Mouse (Mus musculus) neural tube, embryonic 15.5 days (tissue): ENCODE measurements at regions not wholly inside any gene's neighbourhood (a gene's known extent, or its start where the extent isn't known, plus 50 kb on each side); places are given as distances from the start of the nearest gene placed in this dataset.

Experiments used
- ATAC-seq: fragments of 200-750 bp; cut with Nextera tagmentation; 2 replicates; pipeline ENCODE4 v1.8.0; 2017; ENCODE audit warnings: mild to moderate bottlenecking, moderate TSS enrichment, moderate library complexity; ENCODE audit not compliant: low FRiP score
- H3K27ac ChIP-seq: fragments of 300-500 bp; sonication (generic); replicated peaks from 2 replicates; pipeline ENCODE4 v1.5.1; 2015; ENCODE audit warnings: mild to moderate bottlenecking, inconsistent platforms
- H3K27me3 ChIP-seq: fragments of 300-500 bp; sonication (generic); replicated peaks from 2 replicates; pipeline ENCODE4 v1.6.1; 2015; ENCODE audit warnings: inconsistent platforms
- H3K36me3 ChIP-seq: fragments of 300-500 bp; sonication (generic); 2 replicates; pipeline ENCODE4 v1.6.1; 2015; ENCODE audit warnings: inconsistent platforms
- H3K4me1 ChIP-seq: fragments of 300-500 bp; sonication (generic); 2 replicates; pipeline ENCODE4 v1.6.1; 2015; ENCODE audit warnings: inconsistent platforms
- H3K4me2 ChIP-seq: fragments of 300-500 bp; sonication (generic); 2 replicates; pipeline ENCODE4 v1.6.1; 2015; ENCODE audit warnings: inconsistent platforms, mild to moderate bottlenecking, moderate library complexity
- H3K4me3 ChIP-seq: fragments of 300-500 bp; sonication (generic); replicated peaks from 2 replicates; pipeline ENCODE4 v1.5.1; 2015; ENCODE audit warnings: mild to moderate bottlenecking, inconsistent platforms
- H3K9ac ChIP-seq: fragments of 300-500 bp; sonication (generic); replicated peaks from 2 replicates; pipeline ENCODE4 v1.6.1; 2015; ENCODE audit warnings: mild to moderate bottlenecking, inconsistent platforms
- H3K9me3 ChIP-seq: fragments of 300-500 bp; sonication (generic); replicated peaks from 2 replicates; pipeline ENCODE4 v1.6.1; 2016; ENCODE audit warnings: inconsistent platforms
- WGBS: fragments of 180-500 bp; shearing (Covaris S2); methylation state at CpG from one replicate; pipeline ENCODE4 v1.1.7; 2015; ENCODE audit warnings: mixed read lengths; 5-methylcytosine and 5-hydroxymethylcytosine counted together

- Histone ChIP-seq H3K27ac (no peak overlapping the region), H3K27me3 (no peaks in the 10 kb centered on the region), H3K4me1 (no peaks in the 10 kb centered on the region), H3K9me3 (no peaks in the 10 kb centered on the region), H3K4me2 (no peak overlapping the region), H3K4me3 (no peak overlapping the region), H3K36me3 (no peaks in the 10 kb centered on the region), H3K9ac (no peak overlapping the region)
- no peak for ATAC-seq
- WGBS, result 86% methylated on average over 5 of the region's 5 CpGs
Measured at GRCm38 (mm10) chr16:58194619-58195497, 213.4 kb upstream of the Dcbld2 start.

DNA sequence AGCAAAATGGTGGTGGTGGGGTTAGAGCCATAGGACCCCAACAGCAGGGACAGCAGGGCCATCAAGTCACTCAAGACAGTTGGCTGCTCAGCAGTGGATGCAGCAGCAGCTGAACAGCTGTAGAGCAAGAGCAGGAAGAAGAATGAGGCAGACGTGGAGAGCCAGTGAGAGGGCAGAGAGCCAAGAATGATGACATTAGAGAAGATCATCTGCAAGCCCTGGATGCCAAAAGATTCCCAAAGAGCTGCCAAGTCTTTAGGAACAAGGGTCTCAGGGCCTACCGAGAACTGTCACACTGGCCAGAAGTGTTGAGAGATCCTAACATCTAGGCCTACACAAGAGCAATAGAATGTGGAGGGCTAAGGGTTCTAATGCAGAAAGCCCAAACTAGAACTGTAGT, 196.4 kb upstream of the Dcbld2 start:
- no peak overlapping the region for H3K9ac ChIP-seq
- no peak overlapping the region for H3K4me2 ChIP-seq
- H3K4me3 ChIP-seq, result no peak overlapping the region
- no peaks in the 10 kb centered on the region for H3K27me3 ChIP-seq
- no peak for ATAC-seq
- H3K4me1 ChIP-seq, result no peaks in the 10 kb centered on the region
- no peaks in the 10 kb centered on the region for H3K9me3 ChIP-seq
- H3K27ac ChIP-seq, result no peak overlapping the region
- WGBS, result 83% methylated on average over 2 of the region's 2 CpGs
- H3K36me3 ChIP-seq, result no peaks in the 10 kb centered on the region

DNA sequence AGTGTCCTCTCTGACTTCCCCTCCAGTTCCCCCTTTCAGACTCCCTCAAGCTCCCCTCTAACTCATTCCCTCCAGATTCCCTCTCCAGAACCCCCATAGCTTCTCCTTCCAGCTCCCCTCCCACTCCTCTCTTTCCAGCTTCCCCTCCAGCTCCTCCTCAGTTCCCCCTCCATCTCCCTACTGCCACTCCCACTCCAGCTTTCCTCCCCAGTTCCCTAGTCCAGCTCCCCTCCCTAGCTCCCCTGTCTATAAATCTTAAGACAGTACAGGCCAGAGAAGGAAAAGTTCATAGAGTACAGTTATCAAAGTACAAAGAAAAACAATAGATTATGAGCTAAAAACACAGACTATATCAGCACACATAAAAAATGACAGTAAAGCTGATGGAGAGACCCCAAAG, 173.6 kb upstream of the Dcbld2 start:
- no peaks in the 10 kb centered on the region for H3K27me3 ChIP-seq
- no peak overlapping the region for H3K4me2 ChIP-seq
- H3K9me3 ChIP-seq, result no peaks in the 10 kb centered on the region
- no peaks in the 10 kb centered on the region for H3K36me3 ChIP-seq
- no peak for ATAC-seq
- H3K27ac ChIP-seq, result no peak overlapping the region
- no peaks in the 10 kb centered on the region for H3K4me1 ChIP-seq
- H3K9ac ChIP-seq, result no peak overlapping the region
- no peak overlapping the region for H3K4me3 ChIP-seq

DNA sequence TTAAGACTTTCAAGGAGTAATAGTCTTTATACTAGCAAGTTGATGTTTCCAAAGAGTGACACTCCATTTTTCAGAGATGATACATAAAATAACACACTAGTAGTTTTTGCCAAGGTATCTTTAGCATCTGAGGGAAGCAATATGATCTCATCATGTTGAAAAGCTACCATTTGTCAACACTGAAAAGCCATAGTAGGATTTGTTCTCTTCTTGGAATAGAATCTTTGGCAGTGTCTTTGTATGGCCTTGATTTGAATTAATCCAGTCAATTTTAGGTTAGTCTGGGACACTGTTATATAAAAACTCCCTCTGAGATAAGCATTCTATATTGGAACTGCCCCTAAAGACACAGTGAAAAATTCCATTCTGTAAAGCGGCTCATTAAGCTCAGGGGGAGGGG, 171.4 kb upstream of the Dcbld2 start:
- Histone ChIP-seq H3K36me3 (no peaks in the 10 kb centered on the region), H3K9ac (no peak overlapping the region), H3K4me1 (no peaks in the 10 kb centered on the region), H3K4me3 (no peak overlapping the region), H3K9me3 (no peaks in the 10 kb centered on the region), H3K27ac (no peak overlapping the region), H3K27me3 (no peaks in the 10 kb centered on the region), H3K4me2 (no peak overlapping the region)
- no peak for ATAC-seq
- 88% methylated on average over 1 of the region's 1 CpGs for WGBS

DNA sequence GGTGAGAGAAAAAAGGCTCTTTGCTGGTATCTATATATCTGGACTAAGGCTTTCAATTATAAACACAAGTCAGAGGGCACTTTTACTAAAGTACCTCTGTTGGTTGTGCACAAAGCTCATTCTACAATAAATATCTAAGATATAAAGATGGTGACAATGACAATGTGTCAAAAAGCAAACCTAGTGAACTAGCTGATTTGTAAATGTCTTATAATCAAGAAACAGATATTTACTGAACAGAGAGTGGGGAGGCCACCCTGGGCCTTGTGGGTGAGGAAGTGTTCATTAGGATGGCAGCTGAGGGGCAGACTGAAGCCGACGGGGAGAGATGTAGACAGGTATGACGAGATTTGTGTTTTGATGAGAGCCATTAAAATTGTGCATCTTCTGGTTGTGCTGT, 132.0 kb upstream of the Dcbld2 start:
- Histone ChIP-seq H3K4me3 (no peak overlapping the region), H3K36me3 (no peaks in the 10 kb centered on the region), H3K27me3 (no peaks in the 10 kb centered on the region), H3K27ac (no peak overlapping the region), H3K4me2 (no peak overlapping the region), H3K4me1 (no peaks in the 10 kb centered on the region), H3K9ac (no peak overlapping the region), H3K9me3 (no peaks in the 10 kb centered on the region)
- ATAC-seq, result no peak
- 88% methylated on average over 3 of the region's 3 CpGs for WGBS

DNA sequence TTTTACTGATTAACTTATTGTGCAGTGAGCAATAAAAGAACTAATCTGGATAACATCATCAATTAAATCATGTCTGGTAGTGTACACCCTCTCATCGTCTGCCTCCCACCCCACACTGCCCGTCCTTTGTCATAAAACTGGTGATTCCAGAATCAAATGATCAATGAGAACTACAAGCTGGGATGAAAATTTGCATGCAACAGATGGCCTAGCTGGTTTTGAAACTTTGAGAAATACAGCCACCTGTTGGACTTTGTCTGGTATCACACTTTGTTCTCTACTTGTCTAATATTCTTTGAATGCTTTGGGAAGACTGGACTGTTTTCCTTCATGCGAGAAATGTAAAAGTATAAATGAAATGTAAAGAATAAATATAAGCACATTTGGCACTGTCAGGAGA, 126.8 kb upstream of the Dcbld2 start:
- Histone ChIP-seq H3K4me1 (no peaks in the 10 kb centered on the region), H3K4me3 (no peak overlapping the region), H3K4me2 (no peak overlapping the region), H3K27me3 (no peaks in the 10 kb centered on the region), H3K9me3 (no peaks in the 10 kb centered on the region), H3K27ac (no peak overlapping the region), H3K36me3 (no peaks in the 10 kb centered on the region), H3K9ac (no peak overlapping the region)
- no peak for ATAC-seq
- 46% methylated on average over 3 of the region's 3 CpGs for WGBS

DNA sequence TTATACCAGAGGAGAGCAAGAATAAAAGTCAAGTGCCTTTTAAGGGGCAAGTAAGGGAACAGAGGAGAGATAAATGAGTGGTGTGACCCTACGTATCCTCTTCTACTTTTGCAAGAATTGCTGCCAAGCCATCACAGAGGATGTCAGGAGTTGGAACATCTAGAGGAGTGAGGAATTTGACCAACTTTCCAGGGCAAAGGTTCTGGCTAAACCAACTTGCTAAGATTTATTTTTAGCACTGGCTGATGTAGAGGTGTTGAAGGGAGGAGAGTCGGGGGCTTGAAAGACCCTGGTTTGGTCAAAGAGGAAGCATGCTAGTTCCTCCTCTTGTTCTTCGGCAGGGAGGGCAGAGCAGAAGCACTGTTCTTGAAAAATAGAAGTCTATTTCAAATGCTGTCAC, 113.8 kb upstream of the Dcbld2 start:
- no peak for ATAC-seq
- Histone ChIP-seq H3K36me3 (no peaks in the 10 kb centered on the region), H3K4me2 (no peak overlapping the region), H3K9ac (no peak overlapping the region), H3K27ac (no peak overlapping the region), H3K27me3 (no peaks in the 10 kb centered on the region), H3K4me1 (no peaks in the 10 kb centered on the region), H3K9me3 (no peaks in the 10 kb centered on the region), H3K4me3 (no peak overlapping the region)
- 92% methylated on average over 3 of the region's 3 CpGs for WGBS

DNA sequence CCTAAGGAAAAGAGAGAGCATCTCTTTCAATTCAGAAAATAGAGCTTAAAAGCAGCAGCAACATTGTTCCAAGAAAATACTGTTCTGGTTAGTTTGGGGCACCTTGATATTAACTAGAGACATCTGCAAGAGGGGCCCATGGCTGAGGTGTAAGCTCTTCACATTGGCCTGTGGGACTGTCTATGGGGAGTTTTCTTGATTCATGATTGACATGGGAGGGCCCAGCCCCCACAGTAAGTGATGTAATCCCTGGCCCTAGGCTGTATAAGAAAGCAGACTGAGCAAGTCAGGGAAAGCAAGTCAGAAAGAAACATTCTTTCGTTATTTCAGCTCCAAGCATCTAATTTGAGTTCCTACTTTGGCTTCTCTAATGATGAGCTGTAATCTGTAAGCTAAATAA, 113.1 kb upstream of the Dcbld2 start:
- 94% methylated on average over 1 of the region's 1 CpGs for WGBS
- H3K27ac ChIP-seq, result no peak overlapping the region
- H3K4me2 ChIP-seq, result no peak overlapping the region
- H3K9ac ChIP-seq, result no peak overlapping the region
- H3K4me1 ChIP-seq, result no peaks in the 10 kb centered on the region
- ATAC-seq, result no peak
- H3K36me3 ChIP-seq, result no peaks in the 10 kb centered on the region
- no peaks in the 10 kb centered on the region for H3K9me3 ChIP-seq
- H3K27me3 ChIP-seq, result no peaks in the 10 kb centered on the region
- H3K4me3 ChIP-seq, result no peak overlapping the region

DNA sequence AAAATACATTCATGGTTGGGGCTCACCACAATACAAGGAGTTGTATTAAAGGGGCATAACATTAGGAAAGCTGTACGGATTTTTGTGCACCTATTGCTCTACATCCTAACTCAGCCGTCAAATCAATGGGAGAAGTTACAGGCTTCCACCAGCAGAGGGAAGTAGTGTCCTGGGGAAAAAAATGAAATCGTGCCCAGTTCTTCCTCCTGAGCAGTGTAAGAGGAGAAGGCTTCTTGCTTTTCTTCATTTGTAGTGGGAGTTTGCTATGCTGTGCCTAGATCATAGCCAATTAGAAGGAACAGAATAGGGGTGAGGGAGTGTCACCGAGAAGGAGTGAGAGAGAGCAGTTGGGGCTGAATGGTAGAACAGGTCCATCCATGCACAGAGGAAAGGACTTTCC, 108.7 kb upstream of the Dcbld2 start:
- no peaks in the 10 kb centered on the region for H3K4me1 ChIP-seq
- H3K27me3 ChIP-seq, result no peaks in the 10 kb centered on the region
- H3K9me3 ChIP-seq, result no peaks in the 10 kb centered on the region
- no peak overlapping the region for H3K4me3 ChIP-seq
- no peak overlapping the region for H3K4me2 ChIP-seq
- WGBS, result 18% methylated on average over 4 of the region's 4 CpGs
- H3K27ac ChIP-seq, result no peak overlapping the region
- ATAC-seq, result peak; percentile 84
- no peak overlapping the region for H3K9ac ChIP-seq
- H3K36me3 ChIP-seq, result no peaks in the 10 kb centered on the region

DNA sequence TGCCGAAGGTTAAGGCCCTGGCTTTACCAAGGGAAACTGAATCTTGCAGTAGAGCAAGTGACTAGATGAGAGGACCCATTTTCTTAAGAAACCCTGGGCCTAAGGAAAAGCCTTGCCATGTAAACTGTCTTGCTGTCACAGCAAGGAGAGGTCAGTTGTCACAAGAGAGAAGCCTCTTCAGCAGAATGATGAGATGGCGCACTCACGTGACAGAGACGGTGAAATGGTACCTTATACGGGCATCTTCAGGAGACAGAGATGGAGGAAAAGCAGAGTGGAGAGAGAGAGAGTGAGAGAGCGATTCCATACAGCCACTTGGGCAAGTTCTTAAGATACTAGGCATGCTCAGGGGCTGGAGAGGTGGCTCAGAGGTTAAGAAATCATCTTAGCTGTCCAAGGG, 108.1 kb upstream of the Dcbld2 start:
- H3K9ac ChIP-seq, result no peak overlapping the region
- no peaks in the 10 kb centered on the region for H3K36me3 ChIP-seq
- H3K27me3 ChIP-seq, result no peaks in the 10 kb centered on the region
- no peak overlapping the region for H3K27ac ChIP-seq
- WGBS, result 92% methylated on average over 6 of the region's 6 CpGs
- no peaks in the 10 kb centered on the region for H3K9me3 ChIP-seq
- no peak overlapping the region for H3K4me2 ChIP-seq
- no peaks in the 10 kb centered on the region for H3K4me1 ChIP-seq
- no peak for ATAC-seq
- H3K4me3 ChIP-seq, result no peak overlapping the region

DNA sequence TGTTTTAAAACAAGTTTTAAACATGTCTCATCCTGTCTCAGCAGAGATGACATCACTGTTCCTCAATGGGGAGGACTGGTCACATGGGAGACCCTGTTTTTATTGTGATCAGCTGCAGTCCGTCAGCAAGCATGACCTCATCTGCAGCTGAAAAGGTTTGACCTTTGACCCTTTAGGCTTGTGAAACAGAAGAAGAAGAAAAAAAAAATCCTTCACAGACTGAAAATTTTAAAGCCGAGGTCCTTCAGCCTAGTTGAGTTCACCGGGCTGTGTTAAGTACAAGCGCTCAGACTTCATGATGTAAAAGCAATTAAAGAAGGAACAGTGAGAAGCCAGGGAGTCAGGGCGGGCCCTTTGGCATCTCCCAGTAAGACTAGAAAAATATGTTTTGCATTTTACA, 104.7 kb upstream of the Dcbld2 start:
- no peaks in the 10 kb centered on the region for H3K4me1 ChIP-seq
- no peaks in the 10 kb centered on the region for H3K36me3 ChIP-seq
- H3K4me2 ChIP-seq, result no peak overlapping the region
- H3K9ac ChIP-seq, result no peak overlapping the region
- H3K27me3 ChIP-seq, result no peaks in the 10 kb centered on the region
- no peaks in the 10 kb centered on the region for H3K9me3 ChIP-seq
- H3K27ac ChIP-seq, result no peak overlapping the region
- ATAC-seq, result no peak
- WGBS, result 23% methylated on average over 5 of the region's 5 CpGs
- no peak overlapping the region for H3K4me3 ChIP-seq

DNA sequence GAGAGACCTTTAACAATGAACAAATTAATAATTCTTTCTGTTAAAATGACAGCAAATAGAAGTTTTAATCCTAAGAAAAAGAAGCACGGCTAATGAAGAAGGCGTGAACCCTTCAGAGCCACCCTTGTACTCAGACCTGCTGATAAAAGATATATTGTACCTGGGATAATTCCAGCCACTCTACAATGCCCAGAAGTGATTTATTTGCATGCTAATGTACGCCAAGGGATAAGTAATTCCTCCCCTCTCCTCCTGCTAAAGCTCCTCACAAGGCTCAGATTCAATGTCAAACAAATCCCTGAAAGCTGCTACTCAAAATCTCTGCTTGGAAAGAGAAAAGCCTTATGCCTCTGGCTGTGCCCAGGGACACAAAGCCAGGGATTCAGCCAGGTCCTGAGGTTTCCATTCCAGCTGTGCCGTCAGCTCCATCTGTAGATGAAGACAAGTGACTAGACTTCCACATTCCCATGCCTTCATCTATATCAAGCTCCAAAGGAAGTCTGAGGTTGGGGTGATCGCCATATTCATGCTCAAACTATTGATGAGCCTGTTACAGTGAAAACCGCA, 91.3 kb upstream of the Dcbld2 start:
- Histone ChIP-seq H3K9me3 (no peaks in the 10 kb centered on the region), H3K9ac (no peak overlapping the region), H3K4me3 (no peak overlapping the region), H3K36me3 (no peaks in the 10 kb centered on the region), H3K27me3 (no peaks in the 10 kb centered on the region), H3K4me2 (no peak overlapping the region), H3K4me1 (no peaks in the 10 kb centered on the region), H3K27ac (no peak overlapping the region)
- WGBS, result 54% methylated on average over 6 of the region's 6 CpGs
- ATAC-seq, result no peak
